Mouse (Mus musculus) lung, embryonic 14.5 days (tissue): ENCODE data around the gene Gltp. TPM values are rescaled to one million over a fixed set of nuclear protein-coding genes. Genes with fewer than 3 reads are reported as not detected.

Source experiments
- ATAC-seq: fragments of 200-750 bp; cut with Nextera tagmentation; 2 replicates; pipeline ENCODE4 v1.8.0; 2017; ENCODE audit warnings: mild to moderate bottlenecking, moderate TSS enrichment, moderate library complexity; ENCODE audit not compliant: insufficient read depth
- DNase-seq: peaks from one replicate; pipeline ENCODE4 v3.0.0-alpha.2; 2015
- H3K27ac ChIP-seq: fragments of 300-500 bp; sonication (generic); 2 replicates; pipeline ENCODE4 v1.5.1; 2014; ENCODE audit warnings: low read depth, mild to moderate bottlenecking, moderate library complexity
- H3K27me3 ChIP-seq: fragments of 300-500 bp; sonication (generic); 2 replicates; pipeline ENCODE4 v1.6.1; 2014; ENCODE audit warnings: low read length, control low read depth; ENCODE audit not compliant: insufficient read depth
- H3K36me3 ChIP-seq: fragments of 300-500 bp; sonication (generic); 2 replicates; pipeline ENCODE4 v1.6.1; 2014; ENCODE audit warnings: control low read depth; ENCODE audit not compliant: insufficient read depth
- H3K4me1 ChIP-seq: fragments of 300-500 bp; sonication (generic); 2 replicates; pipeline ENCODE4 v1.6.1; 2014; ENCODE audit warnings: antibody characterized with exemption, control low read depth; ENCODE audit not compliant: insufficient read depth
- H3K4me2 ChIP-seq: fragments of 300-500 bp; sonication (generic); 2 replicates; pipeline ENCODE4 v1.6.1; 2014; ENCODE audit warnings: mild to moderate bottlenecking
- H3K4me3 ChIP-seq: fragments of 300-500 bp; sonication (generic); 2 replicates; pipeline ENCODE4 v1.5.1; 2014; ENCODE audit warnings: low read depth, low read length
- H3K9ac ChIP-seq: fragments of 300-500 bp; sonication (generic); 2 replicates; pipeline ENCODE4 v1.6.1; 2014
- H3K9me3 ChIP-seq: fragments of 300-500 bp; sonication (generic); 2 replicates; pipeline ENCODE4 v1.6.1; 2016; ENCODE audit warnings: low read depth, low read length, control low read depth
- CTCF ChIP-seq: IDR thresholded peaks from 2 replicates; pipeline ENCODE4 v1.5.1; 2016; ENCODE audit warnings: antibody characterized with exemption, low read depth
- WGBS: fragments of 180-500 bp; shearing (Covaris S2); extraction: QIAGEN DNeasy Blood & Tissue Kit; methylation state at CpG from one replicate; pipeline ENCODE4 v1.1.7; 2014; 5-methylcytosine and 5-hydroxymethylcytosine counted together
- polyA plus RNA-seq: library from polyadenylated mRNA; unstranded; fragments of >200 nt; fragmentation: Nextera tagmentation; extraction: Ambion mirVana; gene quantifications from 2 replicates; pipeline ENCODE4 v1.2.1, GENCODE M21; 2014

Gltp gene
- polyA plus RNA-seq = 71.1 and 74.8 TPM in 2 replicates

DNA sequence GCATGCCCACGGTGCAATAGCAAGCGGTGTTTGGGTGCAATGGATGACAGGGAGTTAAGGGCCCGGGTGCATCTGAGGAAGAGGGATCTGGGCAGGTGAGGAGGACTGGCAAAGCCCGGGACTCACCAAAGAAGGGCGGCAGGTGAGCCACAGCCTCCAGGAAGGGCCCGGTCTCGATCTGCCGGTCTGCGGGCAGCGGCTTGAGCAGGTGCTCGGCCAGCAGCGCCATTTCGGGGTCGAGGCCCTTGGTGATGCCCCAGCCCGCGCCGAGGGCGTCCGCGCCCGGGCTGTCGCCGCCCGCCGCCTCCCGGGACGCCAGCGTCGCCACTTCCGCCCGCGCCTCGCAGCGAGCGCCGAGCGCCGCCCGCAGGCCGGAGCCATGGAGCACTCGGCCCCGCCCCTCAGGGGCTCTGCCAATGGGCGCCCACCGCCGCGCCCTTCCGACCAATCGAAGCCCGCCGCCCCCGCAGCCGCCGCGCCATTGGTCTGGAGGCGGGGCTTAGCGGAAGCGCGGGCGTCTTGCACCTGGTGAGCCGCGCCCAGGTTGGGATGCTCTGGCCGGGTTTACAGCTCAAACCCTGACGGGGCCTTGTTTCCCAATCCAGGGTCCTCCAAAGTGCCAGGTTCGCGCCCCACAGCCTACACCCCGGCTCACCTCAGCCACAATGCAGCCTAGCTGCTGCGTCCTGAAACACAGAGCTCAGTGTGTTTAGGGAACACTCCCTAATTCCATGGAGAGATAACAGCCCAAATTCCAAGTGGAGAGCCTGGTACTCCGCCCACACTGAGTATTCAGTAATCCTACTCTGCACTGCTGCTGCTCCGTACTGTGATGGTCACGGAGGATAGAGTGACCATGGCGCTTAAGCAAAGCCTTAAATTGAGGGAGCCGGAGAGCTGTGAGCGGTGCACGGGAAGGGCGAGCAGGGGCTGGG, at the start of gene Gltp:
TSS of gene Gltp (minus strand) at position 352 of the 935 bp plus-strand sequence.
- no peaks in the 10 kb centered on the region for H3K9me3 ChIP-seq
- peak within 1 kb of the TSS; percentile 95 for H3K4me2 ChIP-seq
- H3K9ac ChIP-seq = peak within 1 kb of the TSS; percentile 69
- 0 out of 2 replicates have a peak within 1 kb of the TSS, but pooled peaks have one; percentile 50 for H3K27ac ChIP-seq
- ATAC-seq (peak; percentile 96), DNase-seq (peak; percentile 97)
- peak within 1 kb of the TSS; percentile 69 for H3K4me3 ChIP-seq
- H3K4me1 ChIP-seq = peaks cover 5% of the 10 kb centered on the region; the same call in 1 of the 2 replicates
- TF ChIP-seq CTCF = 0 out of 2 replicates have a peak, but pooled peaks have one; percentile 0
- no peaks in the 10 kb centered on the region for H3K27me3 ChIP-seq
- 4% methylated on average over 75 of the region's 75 CpGs for WGBS
- no peaks in the 10 kb centered on the region for H3K36me3 ChIP-seq

DNA sequence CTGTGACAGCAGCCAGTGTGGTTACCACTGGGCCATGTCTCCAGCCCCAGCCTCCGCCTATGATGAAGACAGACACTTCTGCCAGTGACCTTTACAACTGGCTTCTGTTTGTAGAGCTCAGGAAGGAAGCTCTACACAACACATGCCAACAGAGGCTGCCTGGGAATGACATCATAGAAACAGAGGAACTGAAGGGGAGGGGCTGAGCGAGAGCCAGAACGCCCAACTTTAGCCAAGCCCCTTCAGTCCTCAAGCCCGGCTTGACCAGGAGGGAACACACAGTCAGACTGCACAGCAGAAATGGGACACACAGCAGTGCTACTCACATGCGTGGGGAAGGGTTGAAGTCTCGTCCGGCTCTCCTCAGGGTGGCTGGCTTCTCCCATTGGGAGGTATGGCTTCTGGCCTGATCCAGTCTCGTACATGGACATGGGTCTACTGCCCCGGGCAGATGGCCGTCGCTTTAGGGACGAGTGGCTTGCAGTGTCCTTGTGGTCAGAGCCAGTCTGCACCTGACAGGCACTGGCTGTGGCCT, 48.0 kb upstream of the Gltp start:
- no peaks in the 10 kb centered on the region for H3K27me3 ChIP-seq
- no peak overlapping the region for H3K4me2 ChIP-seq
- no peak overlapping the region for H3K9ac ChIP-seq
- peak; percentile 72 for ATAC-seq
- H3K36me3 ChIP-seq = peaks cover 90% of the 10 kb centered on the region
- peak; percentile 73 for DNase-seq
- no peaks in the 10 kb centered on the region for H3K4me1 ChIP-seq
- H3K9me3 ChIP-seq = no peaks in the 10 kb centered on the region
- no peak overlapping the region for H3K4me3 ChIP-seq
- 0 out of 2 replicates have a peak overlapping the region, but pooled peaks have one; percentile 8 for H3K27ac ChIP-seq
- no peak for TF ChIP-seq CTCF
- 75% methylated on average over 12 of the region's 12 CpGs for WGBS

DNA sequence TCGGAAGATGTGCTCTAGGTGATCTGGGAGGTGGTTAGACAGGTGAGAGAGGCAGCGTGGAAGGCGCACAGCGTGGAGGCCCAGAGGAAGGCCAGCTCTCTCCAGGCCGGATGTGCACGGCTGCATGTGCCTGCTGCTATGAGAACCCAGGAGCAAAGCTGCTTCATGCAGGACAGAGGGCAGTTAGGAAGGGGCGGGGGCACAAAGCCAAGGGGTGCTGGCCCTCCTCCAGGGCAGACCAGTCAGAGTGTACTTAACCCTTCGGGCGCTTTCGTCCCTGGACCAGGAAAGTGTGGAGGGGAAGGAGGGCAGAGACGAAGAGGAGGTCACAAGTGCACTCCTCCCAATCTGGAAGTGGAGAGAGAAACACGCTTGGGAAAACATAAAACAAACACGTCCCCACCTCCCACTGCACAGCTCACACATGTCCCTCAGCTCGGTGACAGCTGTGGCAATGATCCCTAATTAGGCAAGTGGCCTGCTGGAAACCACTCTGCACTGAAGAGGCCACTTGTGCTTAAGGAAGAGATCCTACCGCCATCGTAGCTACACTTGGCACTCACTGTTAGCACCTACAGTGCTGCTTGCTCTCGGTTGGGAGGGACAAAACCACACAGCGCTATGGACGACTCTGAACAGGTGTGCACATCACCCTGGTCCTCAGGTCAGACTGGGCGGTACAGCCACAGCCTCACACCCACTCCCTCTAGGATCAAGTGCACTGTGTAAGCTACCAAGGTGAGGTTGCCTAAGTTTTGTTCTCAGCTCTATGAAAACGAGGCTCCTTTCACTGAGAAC, 46.5 kb upstream of the Gltp start:
- ATAC-seq (no peak), DNase-seq (no peak)
- Histone ChIP-seq H3K9ac (no peak overlapping the region), H3K27me3 (no peaks in the 10 kb centered on the region), H3K27ac (no peak overlapping the region), H3K36me3 (peaks cover 89% of the 10 kb centered on the region), H3K4me3 (no peak overlapping the region), H3K9me3 (no peaks in the 10 kb centered on the region), H3K4me1 (no peaks in the 10 kb centered on the region), H3K4me2 (no peak overlapping the region)
- WGBS = 74% methylated on average over 21 of the region's 21 CpGs
- no peak for TF ChIP-seq CTCF

DNA sequence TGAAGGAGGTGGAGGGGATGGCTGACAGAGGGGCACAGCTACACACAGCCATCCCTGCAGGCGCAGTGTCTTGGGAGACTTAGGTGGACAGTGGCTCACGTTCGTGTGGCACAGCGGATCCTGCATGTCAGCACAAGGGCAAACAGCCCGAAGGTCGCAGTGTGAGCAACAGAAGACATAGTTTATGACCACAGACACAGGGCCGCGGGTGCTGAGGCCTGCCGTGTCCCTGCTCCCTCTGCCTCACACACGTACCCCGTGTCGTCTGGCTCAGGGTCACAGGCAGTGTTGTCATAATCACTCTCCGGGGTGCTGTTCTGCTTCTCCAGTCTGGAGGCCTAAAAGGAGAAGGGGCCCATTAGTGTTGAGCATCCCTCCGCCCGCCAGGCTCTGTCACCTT, 42.8 kb upstream of the Gltp start:
- Histone ChIP-seq H3K9me3 (no peaks in the 10 kb centered on the region), H3K4me3 (no peak overlapping the region), H3K36me3 (peaks cover 93% of the 10 kb centered on the region), H3K27ac (no peak overlapping the region), H3K27me3 (no peaks in the 10 kb centered on the region), H3K4me1 (no peaks in the 10 kb centered on the region), H3K4me2 (no peak overlapping the region), H3K9ac (no peak overlapping the region)
- ATAC-seq (no peak), DNase-seq (no peak)
- no peak for TF ChIP-seq CTCF
- 93% methylated on average over 15 of the region's 15 CpGs for WGBS

DNA sequence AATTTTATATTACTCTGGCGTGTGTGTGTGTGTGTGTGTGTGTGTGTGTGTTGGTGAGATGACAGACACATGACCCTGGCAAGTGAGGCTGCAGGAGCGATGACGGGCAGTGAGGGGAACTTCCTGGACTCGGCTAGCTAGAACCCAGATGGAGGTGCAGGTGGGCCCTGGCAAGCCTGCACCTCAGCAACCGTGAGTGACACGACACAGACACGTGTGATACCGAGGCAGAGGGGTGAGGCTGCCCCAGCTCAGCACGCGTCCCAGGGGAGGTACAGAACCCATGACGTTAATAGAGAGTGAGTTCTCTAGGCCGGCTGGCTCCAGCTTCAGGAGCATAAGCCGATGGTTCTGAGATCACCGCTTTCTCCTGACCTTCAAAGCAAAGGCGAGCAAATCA, 41.2 kb upstream of the Gltp start:
- no peaks in the 10 kb centered on the region for H3K9me3 ChIP-seq
- peaks cover 91% of the 10 kb centered on the region for H3K36me3 ChIP-seq
- WGBS = 78% methylated on average over 15 of the region's 15 CpGs
- H3K4me2 ChIP-seq = no peak overlapping the region
- no peak for DNase-seq
- TF ChIP-seq CTCF = no peak
- no peak overlapping the region for H3K9ac ChIP-seq
- ATAC-seq = no peak
- H3K27ac ChIP-seq = no peak overlapping the region
- no peak overlapping the region for H3K4me3 ChIP-seq
- H3K4me1 ChIP-seq = no peaks in the 10 kb centered on the region
- no peaks in the 10 kb centered on the region for H3K27me3 ChIP-seq

DNA sequence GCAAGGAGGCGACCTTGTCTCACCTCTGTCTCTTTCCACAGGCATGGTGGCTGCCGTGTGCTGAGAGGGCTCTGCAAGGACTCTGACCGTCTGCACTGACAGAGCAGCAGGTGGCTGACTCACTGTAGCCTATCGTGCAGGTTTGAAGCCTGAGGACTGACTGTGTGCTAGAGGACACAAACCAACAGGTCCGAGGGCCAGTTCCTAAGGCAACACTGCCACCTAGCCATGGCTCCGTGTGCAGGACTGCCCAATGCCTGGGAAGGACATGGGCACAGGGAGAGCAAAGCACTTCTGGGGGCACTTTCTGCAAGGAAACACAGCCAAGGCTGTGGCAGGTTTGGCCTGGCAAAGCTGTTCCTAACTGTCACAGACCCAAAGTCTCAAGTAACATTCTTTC, 40.7 kb upstream of the Gltp start:
- peaks cover 86% of the 10 kb centered on the region for H3K36me3 ChIP-seq
- WGBS = 68% methylated on average over 6 of the region's 6 CpGs
- H3K9me3 ChIP-seq = no peaks in the 10 kb centered on the region
- H3K4me2 ChIP-seq = no peak overlapping the region
- ATAC-seq = no peak
- H3K4me3 ChIP-seq = no peak overlapping the region
- no peaks in the 10 kb centered on the region for H3K4me1 ChIP-seq
- H3K9ac ChIP-seq = no peak overlapping the region
- H3K27ac ChIP-seq = no peak overlapping the region
- no peak for DNase-seq
- no peak for TF ChIP-seq CTCF
- H3K27me3 ChIP-seq = no peaks in the 10 kb centered on the region
